Mouse (Mus musculus): Measurements from ENCODE around the gene Ifitm10. TPM values are rescaled to one million over a fixed set of nuclear protein-coding genes. Genes with fewer than 3 reads are reported as not detected.

The Ifitm10 gene
- total and polyA plus RNA-seq, 3 experiments = not detected

- H3K27ac ChIP-seq (ENCODE audit: insufficient read depth, low read depth) = no peak overlapping the region
- H3K36me3 ChIP-seq (replicated peaks in 1 of 2; ENCODE audit: control insufficient read depth in 1 of 2, insufficient read depth in 1 of 2, low read length in 1 of 2) = peaks cover 33 to 43% of the 10 kb centered on the region in 2 experiments
- peaks cover 14 to 33% of the 10 kb centered on the region in 2 experiments for H3K4me1 ChIP-seq (ENCODE audit: control insufficient read depth in 1 of 2, insufficient read depth in 2 of 2)
- in situ Hi-C loops (cut with MboI; ENCODE audit: low pct_ligation_motif_present, low pct_unique_long_range_greater_than_20kb, low sequenced_read_pairs) = loop anchor here (5.0 kb wide), 1 partner anchor 34 kb away; no protein-coding TSS in a partner anchor
- peak overlapping the region; percentile 50 for H3K9ac ChIP-seq (ENCODE audit: insufficient read depth, low read depth)
- peaks cover 9% of the 10 kb centered on the region for H3K79me2 ChIP-seq (replicated peaks; ENCODE audit: control insufficient read depth, extremely low read depth, insufficient read depth, poor library complexity, severe bottlenecking)
- H3K4me3 ChIP-seq (replicated peaks in 1 of 3; ENCODE audit: low read depth in 2 of 3, low read length in 2 of 3, poor library complexity in 1 of 3) = peak overlapping the region; percentile 76 to 80 (median 77)
- TF ChIP-seq GABPA (IDR thresholded peaks at IDR 0.05; ENCODE audit: insufficient replicate concordance, low read depth, low read length) = no peak
- TF ChIP-seq CTCF (conservative IDR thresholded peaks at IDR 0.05 in 1 of 2, IDR thresholded peaks at IDR 0.05 in 1 of 2; ENCODE audit: low read depth in 2 of 2, low read length in 2 of 2) = no peak
- dilution Hi-C loops (cut with MboI; ENCODE audit: extremely low pct_ligation_motif_present, extremely low pct_unique_long_range_greater_than_20kb, low sequenced_read_pairs) = no loop called here
- no peaks in the 10 kb centered on the region for H3K27me3 ChIP-seq (replicated peaks)
- no peaks in the 10 kb centered on the region for H3K9me3 ChIP-seq (replicated peaks; ENCODE audit: low read length)
- peak overlapping the region; percentile 71 for H3K4me2 ChIP-seq (ENCODE audit: insufficient read depth, low read depth, poor library complexity, severe bottlenecking)
- no peak for DNase-seq (ENCODE audit: extremely low read depth)
Measured at GRCm38 (mm10) chr7:142386621-142387201, 13.2 kb upstream of the Ifitm10 start.

- H3K9ac ChIP-seq (ENCODE audit: insufficient read depth, low read depth) = no peak overlapping the region
- H3K27me3 ChIP-seq (replicated peaks) = no peaks in the 10 kb centered on the region
- no peak overlapping the region for H3K27ac ChIP-seq (ENCODE audit: insufficient read depth, low read depth)
- H3K4me1 ChIP-seq (ENCODE audit: control insufficient read depth in 1 of 2, insufficient read depth in 2 of 2) = peaks cover 14 to 32% of the 10 kb centered on the region in 2 experiments
- peaks cover 41 to 51% of the 10 kb centered on the region in 2 experiments for H3K36me3 ChIP-seq (replicated peaks in 1 of 2; ENCODE audit: control insufficient read depth in 1 of 2, insufficient read depth in 1 of 2, low read length in 1 of 2)
- no peak for DNase-seq (ENCODE audit: extremely low read depth)
- no peaks in the 10 kb centered on the region for H3K9me3 ChIP-seq (replicated peaks; ENCODE audit: low read length)
- in situ Hi-C loops (cut with MboI; ENCODE audit: low pct_ligation_motif_present, low pct_unique_long_range_greater_than_20kb, low sequenced_read_pairs) (loop anchor here (5.0 kb wide), 1 partner anchor 34 kb away; no protein-coding TSS in a partner anchor), dilution Hi-C loops (cut with MboI; ENCODE audit: extremely low pct_ligation_motif_present, extremely low pct_unique_long_range_greater_than_20kb, low sequenced_read_pairs) (no loop called here)
- H3K4me2 ChIP-seq (ENCODE audit: insufficient read depth, low read depth, poor library complexity, severe bottlenecking) = no peak overlapping the region
- H3K79me2 ChIP-seq (replicated peaks; ENCODE audit: control insufficient read depth, extremely low read depth, insufficient read depth, poor library complexity, severe bottlenecking) = peaks cover 9% of the 10 kb centered on the region
- no peak overlapping the region for H3K4me3 ChIP-seq (replicated peaks in 1 of 3; ENCODE audit: low read depth in 2 of 3, low read length in 2 of 3, poor library complexity in 1 of 3)
- TF ChIP-seq POLR2A (IDR thresholded peaks at IDR 0.05; ENCODE audit: low read depth, low read length) (no peak), SMC3 (IDR thresholded peaks at IDR 0.05; ENCODE audit: low read depth, low read length) (no peak), USF2 (conservative IDR thresholded peaks at IDR 0.05; ENCODE audit: low read depth, low read length) (no peak), NELFE (IDR thresholded peaks at IDR 0.05; ENCODE audit: low read depth, low read length) (no peak), ZKSCAN1 (IDR thresholded peaks at IDR 0.05; ENCODE audit: borderline replicate concordance, low read depth, low read length) (no peak), HCFC1 (IDR thresholded peaks at IDR 0.05; ENCODE audit: low read depth, low read length) (no peak), EP300 (IDR thresholded peaks at IDR 0.05; ENCODE audit: low read length) (no peak), RCOR1 (conservative IDR thresholded peaks at IDR 0.05; ENCODE audit: low read depth, low read length) (no peak), KAT2A (IDR thresholded peaks at IDR 0.05; ENCODE audit: insufficient replicate concordance, low read length) (no peak), JUN (IDR thresholded peaks at IDR 0.05; ENCODE audit: insufficient read depth, low read depth, low read length) (no peak), JUND (conservative IDR thresholded peaks at IDR 0.05; ENCODE audit: low read depth, low read length) (no peak), SIN3A (IDR thresholded peaks at IDR 0.05; ENCODE audit: low read length) (no peak), ELF1 (IDR thresholded peaks at IDR 0.05; ENCODE audit: low read depth, low read length) (no peak), TCF12 (IDR thresholded peaks at IDR 0.05; ENCODE audit: low read depth, low read length) (no peak), RAD21 (IDR thresholded peaks at IDR 0.05; ENCODE audit: low read depth, low read length) (no peak), ZNF384 (IDR thresholded peaks at IDR 0.05; ENCODE audit: low read depth, low read length) (no peak), MAZ (IDR thresholded peaks at IDR 0.05; ENCODE audit: low read depth, low read length) (no peak), ETS1 (conservative IDR thresholded peaks at IDR 0.05; ENCODE audit: low read depth, low read length) (no peak), CHD2 (IDR thresholded peaks at IDR 0.05; ENCODE audit: low read length) (no peak), UBTF (IDR thresholded peaks at IDR 0.05; ENCODE audit: low read depth, low read length) (no peak)
Measured at GRCm38 (mm10) chr7:142385742-142386403, 12.3 kb upstream of the Ifitm10 start.
